Mouse (Mus musculus): Measurements from ENCODE around the gene Rbm20. TPM values are rescaled to one million over a fixed set of nuclear protein-coding genes. Genes with fewer than 3 reads are reported as not detected.
A peak's percentile ranks its signal among the peaks of the same experiment; 100 is the strongest.

Gene Rbm20
- polyA plus RNA-seq, 1 experiment = 3.1 TPM

GRCm38 (mm10) chr19:53674131-53674925 lies 2.8 kb upstream of the Rbm20 start:
- Histone ChIP-seq H3K4me1 (ENCODE audit: control insufficient read depth, insufficient read depth, low read length) (no peaks in the 10 kb centered on the region), H3K4me3 (replicated peaks; ENCODE audit: insufficient read depth, low read depth, low read length) (no peak overlapping the region), H3K27me3 (ENCODE audit: control insufficient read depth, insufficient read depth, low read length) (peaks cover 5% of the 10 kb centered on the region; the same call in 1 of the 2 replicates), H3K27ac (ENCODE audit: insufficient read depth, low read length) (no peak overlapping the region)
- 57% methylated on average over 9 of the region's 9 CpGs for WGBS
- DNase-seq = peak in 1 of 2 experiments; percentile 17
- TF ChIP-seq POLR2A (IDR thresholded peaks at IDR 0.05; ENCODE audit: borderline replicate concordance, insufficient read depth, low read length) (no peak), CTCF (IDR thresholded peaks at IDR 0.05; ENCODE audit: borderline replicate concordance, insufficient read depth, low read depth, low read length) (no peak)

- WGBS = 2% methylated on average over 26 of the region's 26 CpGs
- H3K27me3 ChIP-seq (ENCODE audit: control insufficient read depth, insufficient read depth, low read length) = peaks cover 5% of the 10 kb centered on the region; the same call in 1 of the 2 replicates
- H3K27ac ChIP-seq (ENCODE audit: insufficient read depth, low read length) = no peak overlapping the region
- no peak overlapping the region for H3K4me3 ChIP-seq (replicated peaks; ENCODE audit: insufficient read depth, low read depth, low read length)
- TF ChIP-seq POLR2A (IDR thresholded peaks at IDR 0.05; ENCODE audit: borderline replicate concordance, insufficient read depth, low read length) (no peak), CTCF (IDR thresholded peaks at IDR 0.05; ENCODE audit: borderline replicate concordance, insufficient read depth, low read depth, low read length) (no peak)
- H3K4me1 ChIP-seq (ENCODE audit: control insufficient read depth, insufficient read depth, low read length) = no peaks in the 10 kb centered on the region
- no peak for DNase-seq
Observed at GRCm38 (mm10) chr19:53676228-53676627, 878 bp upstream of the Rbm20 start.

GRCm38 (mm10) chr19:53679194-53679593 lies 2.1 kb downstream of the Rbm20 start:
- peaks cover 5% of the 10 kb centered on the region; the same call in 1 of the 2 replicates for H3K27me3 ChIP-seq (ENCODE audit: control insufficient read depth, insufficient read depth, low read length)
- DNase-seq = no peak
- H3K4me3 ChIP-seq (replicated peaks; ENCODE audit: insufficient read depth, low read depth, low read length) = no peak overlapping the region
- H3K27ac ChIP-seq (ENCODE audit: insufficient read depth, low read length) = no peak overlapping the region
- H3K4me1 ChIP-seq (ENCODE audit: control insufficient read depth, insufficient read depth, low read length) = no peaks in the 10 kb centered on the region
- TF ChIP-seq CTCF (IDR thresholded peaks at IDR 0.05; ENCODE audit: borderline replicate concordance, insufficient read depth, low read depth, low read length) (no peak), POLR2A (IDR thresholded peaks at IDR 0.05; ENCODE audit: borderline replicate concordance, insufficient read depth, low read length) (no peak)
- WGBS = 97% methylated on average over 9 of the region's 9 CpGs

- peaks cover 5% of the 10 kb centered on the region; the same call in 1 of the 2 replicates for H3K27me3 ChIP-seq (ENCODE audit: control insufficient read depth, insufficient read depth, low read length)
- H3K4me3 ChIP-seq (replicated peaks; ENCODE audit: insufficient read depth, low read depth, low read length) = no peak overlapping the region
- H3K27ac ChIP-seq (ENCODE audit: insufficient read depth, low read length) = no peak overlapping the region
- TF ChIP-seq POLR2A (IDR thresholded peaks at IDR 0.05; ENCODE audit: borderline replicate concordance, insufficient read depth, low read length) (no peak), CTCF (IDR thresholded peaks at IDR 0.05; ENCODE audit: borderline replicate concordance, insufficient read depth, low read depth, low read length) (no peak)
- H3K4me1 ChIP-seq (ENCODE audit: control insufficient read depth, insufficient read depth, low read length) = no peaks in the 10 kb centered on the region
- 74% methylated on average over 7 of the region's 7 CpGs for WGBS
- DNase-seq = no peak
Observed at GRCm38 (mm10) chr19:53679981-53680380, 2.9 kb downstream of the Rbm20 start.

GRCm38 (mm10) chr19:53682427-53682826 lies 5.3 kb downstream of the Rbm20 start:
- Histone ChIP-seq H3K27ac (ENCODE audit: insufficient read depth, low read length) (no peak overlapping the region), H3K4me3 (replicated peaks; ENCODE audit: insufficient read depth, low read depth, low read length) (no peak overlapping the region), H3K27me3 (ENCODE audit: control insufficient read depth, insufficient read depth, low read length) (no peaks in the 10 kb centered on the region), H3K4me1 (ENCODE audit: control insufficient read depth, insufficient read depth, low read length) (no peaks in the 10 kb centered on the region)
- no peak for DNase-seq
- TF ChIP-seq POLR2A (IDR thresholded peaks at IDR 0.05; ENCODE audit: borderline replicate concordance, insufficient read depth, low read length) = no peak
- TF ChIP-seq CTCF (IDR thresholded peaks at IDR 0.05; ENCODE audit: borderline replicate concordance, insufficient read depth, low read depth, low read length) = no peak
- WGBS = 44% methylated on average over 8 of the region's 8 CpGs

GRCm38 (mm10) chr19:53687592-53687991 lies 10.5 kb downstream of the Rbm20 start:
- Histone ChIP-seq H3K27ac (ENCODE audit: insufficient read depth, low read length) (no peak overlapping the region), H3K4me3 (replicated peaks; ENCODE audit: insufficient read depth, low read depth, low read length) (no peak overlapping the region), H3K27me3 (ENCODE audit: control insufficient read depth, insufficient read depth, low read length) (no peaks in the 10 kb centered on the region), H3K4me1 (ENCODE audit: control insufficient read depth, insufficient read depth, low read length) (no peaks in the 10 kb centered on the region)
- DNase-seq = no peak
- TF ChIP-seq CTCF (IDR thresholded peaks at IDR 0.05; ENCODE audit: borderline replicate concordance, insufficient read depth, low read depth, low read length) = no peak
- no peak for TF ChIP-seq POLR2A (IDR thresholded peaks at IDR 0.05; ENCODE audit: borderline replicate concordance, insufficient read depth, low read length)
- 72% methylated on average over 5 of the region's 5 CpGs for WGBS

- H3K4me1 ChIP-seq (ENCODE audit: control insufficient read depth, insufficient read depth, low read length) = no peaks in the 10 kb centered on the region
- no peak overlapping the region for H3K4me3 ChIP-seq (replicated peaks; ENCODE audit: insufficient read depth, low read depth, low read length)
- no peaks in the 10 kb centered on the region for H3K27me3 ChIP-seq (ENCODE audit: control insufficient read depth, insufficient read depth, low read length)
- WGBS = 36% methylated on average over 10 of the region's 10 CpGs
- TF ChIP-seq CTCF (IDR thresholded peaks at IDR 0.05; ENCODE audit: borderline replicate concordance, insufficient read depth, low read depth, low read length) (no peak), POLR2A (IDR thresholded peaks at IDR 0.05; ENCODE audit: borderline replicate concordance, insufficient read depth, low read length) (no peak)
- DNase-seq = no peak
- H3K27ac ChIP-seq (ENCODE audit: insufficient read depth, low read length) = no peak overlapping the region
Observed at GRCm38 (mm10) chr19:53690816-53691215, 13.7 kb downstream of the Rbm20 start.

- Histone ChIP-seq H3K27ac (ENCODE audit: insufficient read depth, low read length) (no peak overlapping the region), H3K4me3 (replicated peaks; ENCODE audit: insufficient read depth, low read depth, low read length) (no peak overlapping the region), H3K27me3 (ENCODE audit: control insufficient read depth, insufficient read depth, low read length) (no peaks in the 10 kb centered on the region), H3K4me1 (ENCODE audit: control insufficient read depth, insufficient read depth, low read length) (peaks cover 5% of the 10 kb centered on the region)
- DNase-seq = no peak
- 15% methylated on average over 1 of the region's 1 CpGs for WGBS
- TF ChIP-seq POLR2A (IDR thresholded peaks at IDR 0.05; ENCODE audit: borderline replicate concordance, insufficient read depth, low read length) (no peak), CTCF (IDR thresholded peaks at IDR 0.05; ENCODE audit: borderline replicate concordance, insufficient read depth, low read depth, low read length) (no peak)
Observed at GRCm38 (mm10) chr19:53694020-53694419, 16.9 kb downstream of the Rbm20 start.
